In genomic region chr7:13035211-13035855, GRCm38 (mm10) we compare ENCODE assay signal across 8 mouse cellular contexts. TPM values are rescaled to one million over a fixed set of nuclear protein-coding genes. Genes with fewer than 3 reads are reported as not detected.
A peak's percentile ranks its signal among the peaks of the same experiment; 100 is the strongest.
DNase-seq lines count a peak whose midpoint lies in the region; ATAC-seq lines count a peak whose summit lies in the region.

No protein-coding gene starts in this region.

- peaks cover 27% of the 10 kb centered on the region for H3K4me1 ChIP-seq in lung, embryonic 16.5 days (replicated peaks; ENCODE audit: control insufficient read depth, insufficient read depth, low read length)
- H3K4me1 ChIP-seq in hindbrain, embryonic 12.5 days = peaks cover 40% of the 10 kb centered on the region
- peaks cover 30% of the 10 kb centered on the region for H3K4me1 ChIP-seq in midbrain, embryonic 14.5 days (ENCODE audit: control insufficient read depth, insufficient read depth, low read length)

- peak overlapping the region; percentile 86; the same call in 1 of the 2 replicates for H3K27ac ChIP-seq in lung, embryonic 16.5 days (ENCODE audit: low read length)
- peak overlapping the region; percentile 92 for H3K27ac ChIP-seq in hindbrain, embryonic 12.5 days
- peak overlapping the region; percentile 94; the same call in 1 of the 2 replicates for H3K27ac ChIP-seq in midbrain, embryonic 14.5 days (replicated peaks; ENCODE audit: low read depth, low read length)

- H3K9me3 ChIP-seq in lung, embryonic 16.5 days (ENCODE audit: control insufficient read depth, low read length) = no peaks in the 10 kb centered on the region
- no peaks in the 10 kb centered on the region for H3K9me3 ChIP-seq in hindbrain, embryonic 12.5 days (replicated peaks)
- no peaks in the 10 kb centered on the region for H3K9me3 ChIP-seq in midbrain, embryonic 14.5 days (ENCODE audit: control insufficient read depth, low read length)

- no peak for ATAC-seq in cerebellum, adult (ENCODE audit: insufficient number of reproducible peaks, low FRiP score, low TSS enrichment)
- ATAC-seq in lung, embryonic 16.5 days (ENCODE audit: low read depth) = no peak
- no peak for ATAC-seq in hindbrain, embryonic 12.5 days (ENCODE audit: low FRiP score)
- ATAC-seq in midbrain, embryonic 14.5 days (ENCODE audit: low FRiP score, low TSS enrichment) = no peak

- WGBS in lung, embryonic 16.5 days = 76% methylated on average over 17 of the region's 17 CpGs
- 89% methylated on average over 17 of the region's 17 CpGs for WGBS in hindbrain, embryonic 12.5 days
- 85% methylated on average over 17 of the region's 17 CpGs for WGBS in midbrain, embryonic 14.5 days

- peak; percentile 66 for DNase-seq in cerebellum, adult 11 months
- DNase-seq in lung, postnatal 14 days = no peak
- no peak for DNase-seq in midbrain, embryonic 14.5 days
- DNase-seq in embryo, embryonic 9.5 days (ENCODE audit: extremely low spot score) = no peak
- no peak for DNase-seq in spleen, adult 12 weeks (ENCODE audit: low spot score)

- peak overlapping the region; percentile 40; the same call in 1 of the 2 replicates for H3K9ac ChIP-seq in lung, embryonic 16.5 days (ENCODE audit: low read length)
- H3K9ac ChIP-seq in hindbrain, embryonic 12.5 days = no peak overlapping the region; the same call in none of the 2 replicates
- no peak overlapping the region; the same call in 1 of the 2 replicates for H3K9ac ChIP-seq in midbrain, embryonic 14.5 days (replicated peaks; ENCODE audit: low read length)

- no peak overlapping the region for H3K4me3 ChIP-seq in lung, embryonic 16.5 days (ENCODE audit: low read length)
- peak overlapping the region; percentile 55; the same call in 1 of the 2 replicates for H3K4me3 ChIP-seq in hindbrain, embryonic 12.5 days
- H3K4me3 ChIP-seq in midbrain, embryonic 14.5 days (replicated peaks; ENCODE audit: low read depth, low read length) = no peak overlapping the region

- H3K4me2 ChIP-seq in lung, embryonic 16.5 days (ENCODE audit: low read depth, low read length) = peak overlapping the region; percentile 80
- H3K4me2 ChIP-seq in hindbrain, embryonic 12.5 days (replicated peaks) = peak overlapping the region; percentile 92
- H3K4me2 ChIP-seq in midbrain, embryonic 14.5 days (ENCODE audit: low read length) = peak overlapping the region; percentile 93

- H3K36me3 ChIP-seq in lung, embryonic 16.5 days (ENCODE audit: control insufficient read depth, insufficient read depth, low read length) = peaks cover 34% of the 10 kb centered on the region
- peaks cover 47% of the 10 kb centered on the region for H3K36me3 ChIP-seq in hindbrain, embryonic 12.5 days
- peaks cover 48% of the 10 kb centered on the region for H3K36me3 ChIP-seq in midbrain, embryonic 14.5 days (ENCODE audit: control insufficient read depth, insufficient read depth, low read length)

- H3K27me3 ChIP-seq in lung, embryonic 16.5 days (ENCODE audit: control insufficient read depth, insufficient read depth, low read depth, low read length) = no peaks in the 10 kb centered on the region
- no peaks in the 10 kb centered on the region for H3K27me3 ChIP-seq in hindbrain, embryonic 12.5 days
- H3K27me3 ChIP-seq in midbrain, embryonic 14.5 days (ENCODE audit: control insufficient read depth, insufficient read depth, low read length) = no peaks in the 10 kb centered on the region

RNA-seq across cellular contexts. Expression of gene Chmp2a, which starts 0.7 kb away (rescaled TPM):
- 157 and 173 TPM in 2 replicates for polyA plus RNA-seq in lung, embryonic 16.5 days (2015; fragmentation: Nextera tagmentation; extraction: Ambion mirVana)
- polyA plus RNA-seq in hindbrain, embryonic 12.5 days (2016; fragmentation: Nextera tagmentation; extraction: Ambion mirVana) = 148 and 152 TPM in 2 replicates
- 188 and 205 TPM in 2 replicates for polyA plus RNA-seq in midbrain, embryonic 14.5 days (2014; fragmentation: Nextera tagmentation; extraction: Ambion mirVana)

RNA-seq across cellular contexts. Expression of gene Ube2m, which starts 2.7 kb away (rescaled TPM):
- 25.8 and 31.6 TPM in 2 replicates for polyA plus RNA-seq in lung, embryonic 16.5 days (2015; fragmentation: Nextera tagmentation; extraction: Ambion mirVana)
- polyA plus RNA-seq in hindbrain, embryonic 12.5 days (2016; fragmentation: Nextera tagmentation; extraction: Ambion mirVana) = 173 and 180 TPM in 2 replicates
- polyA plus RNA-seq in midbrain, embryonic 14.5 days (2014; fragmentation: Nextera tagmentation; extraction: Ambion mirVana) = 149 and 181 TPM in 2 replicates

RNA-seq across cellular contexts. Expression of gene Mzf1, which starts 19.2 kb away (rescaled TPM):
- polyA plus RNA-seq in lung, embryonic 16.5 days (2015; fragmentation: Nextera tagmentation; extraction: Ambion mirVana) = 4.2 and 5.1 TPM in 2 replicates
- 4.9 and 5.7 TPM in 2 replicates for polyA plus RNA-seq in hindbrain, embryonic 12.5 days (2016; fragmentation: Nextera tagmentation; extraction: Ambion mirVana)
- polyA plus RNA-seq in midbrain, embryonic 14.5 days (2014; fragmentation: Nextera tagmentation; extraction: Ambion mirVana) = 6.1 and 7.6 TPM in 2 replicates

RNA-seq across cellular contexts. Expression of gene Zbtb45, which starts 25.5 kb away (rescaled TPM):
- polyA plus RNA-seq in lung, embryonic 16.5 days (2015; fragmentation: Nextera tagmentation; extraction: Ambion mirVana) = 28.1 and 28.2 TPM in 2 replicates
- polyA plus RNA-seq in hindbrain, embryonic 12.5 days (2016; fragmentation: Nextera tagmentation; extraction: Ambion mirVana) = 32.6 and 35.0 TPM in 2 replicates
- polyA plus RNA-seq in midbrain, embryonic 14.5 days (2014; fragmentation: Nextera tagmentation; extraction: Ambion mirVana) = 42.4 and 42.5 TPM in 2 replicates

RNA-seq across cellular contexts. Expression of gene Trim28, which starts 36.4 kb away (rescaled TPM):
- polyA plus RNA-seq in lung, embryonic 16.5 days (2015; fragmentation: Nextera tagmentation; extraction: Ambion mirVana) = 190 and 195 TPM in 2 replicates
- 356 and 380 TPM in 2 replicates for polyA plus RNA-seq in hindbrain, embryonic 12.5 days (2016; fragmentation: Nextera tagmentation; extraction: Ambion mirVana)
- polyA plus RNA-seq in midbrain, embryonic 14.5 days (2014; fragmentation: Nextera tagmentation; extraction: Ambion mirVana) = 293 and 309 TPM in 2 replicates
